Mouse (Mus musculus) hindbrain, embryonic 10.5 days (tissue): ENCODE data around the gene Slc16a5. TPM values are rescaled to one million over a fixed set of nuclear protein-coding genes. Genes with fewer than 3 reads are reported as not detected.

ENCODE experiments used
- DNase-seq: peaks from one replicate; pipeline ENCODE4 v3.0.0-alpha.2; 2017; ENCODE audit warnings: low spot score
- H3K27ac ChIP-seq: fragments of 300-500 bp; sonication (generic); 2 replicates; pipeline ENCODE4 v1.5.1; 2016; ENCODE audit warnings: mild to moderate bottlenecking, moderate library complexity
- H3K27me3 ChIP-seq: fragments of 300-500 bp; sonication (generic); 2 replicates; pipeline ENCODE4 v1.6.1; 2016; ENCODE audit warnings: mild to moderate bottlenecking; ENCODE audit not compliant: poor library complexity, insufficient read depth, severe bottlenecking
- H3K36me3 ChIP-seq: fragments of 300-500 bp; sonication (generic); 2 replicates; pipeline ENCODE4 v1.6.1; 2016; ENCODE audit warnings: mild to moderate bottlenecking, moderate library complexity
- H3K4me1 ChIP-seq: fragments of 300-500 bp; sonication (generic); replicated peaks from 2 replicates; pipeline ENCODE4 v1.6.1; 2016; ENCODE audit warnings: mild to moderate bottlenecking
- H3K4me3 ChIP-seq: fragments of 300-500 bp; sonication (generic); 2 replicates; pipeline ENCODE4 v1.5.1; 2016; ENCODE audit warnings: mild to moderate bottlenecking, moderate library complexity
- H3K9me3 ChIP-seq: fragments of 300-500 bp; sonication (generic); 2 replicates; pipeline ENCODE4 v1.6.1; 2016; ENCODE audit warnings: mild to moderate bottlenecking, moderate library complexity
- WGBS: fragments of 180-500 bp; shearing (Covaris S2); methylation state at CpG from one replicate; pipeline ENCODE4 v1.1.7; 2016; 5-methylcytosine and 5-hydroxymethylcytosine counted together
- polyA plus RNA-seq: library from polyadenylated mRNA; unstranded; fragments of >200 nt; fragmentation: Nextera tagmentation; extraction: Ambion mirVana; gene quantifications from 2 replicates; pipeline ENCODE4 v1.2.1, GENCODE M21; 2016

The Slc16a5 gene
- polyA plus RNA-seq, 1 experiment from 2014 or later: not detected

GRCm38 (mm10) chr11:115433342-115433741 is 28.9 kb upstream of the Slc16a5 start:
- Histone ChIP-seq H3K27me3 (0 out of 2 replicates have a peak, but pooled peaks cover 12% of the 10 kb centered on the region), H3K9me3 (no peaks in the 10 kb centered on the region), H3K27ac (no peak overlapping the region), H3K4me1 (peaks cover 26% of the 10 kb centered on the region), H3K36me3 (peaks cover 54% of the 10 kb centered on the region), H3K4me3 (no peak overlapping the region)
- 84% methylated on average over 6 of the region's 6 CpGs for WGBS
- DNase-seq: no peak

- WGBS: 4% methylated on average over 31 of the region's 31 CpGs
- Histone ChIP-seq H3K27me3 (0 out of 2 replicates have a peak, but pooled peaks cover 12% of the 10 kb centered on the region), H3K9me3 (peaks cover 7% of the 10 kb centered on the region), H3K4me1 (peaks cover 21% of the 10 kb centered on the region), H3K27ac (peak overlapping the region; percentile 82), H3K36me3 (peaks cover 30% of the 10 kb centered on the region), H3K4me3 (peak overlapping the region; percentile 50)
- DNase-seq: peak; percentile 58
Measured at GRCm38 (mm10) chr11:115435596-115436337, 26.5 kb upstream of the Slc16a5 start.

- 84% methylated on average over 5 of the region's 5 CpGs for WGBS
- DNase-seq: no peak
- no peak overlapping the region for H3K27ac ChIP-seq
- peaks cover 11% of the 10 kb centered on the region for H3K36me3 ChIP-seq
- peaks cover 7% of the 10 kb centered on the region for H3K9me3 ChIP-seq
- H3K4me3 ChIP-seq: no peak overlapping the region
- peaks cover 31% of the 10 kb centered on the region for H3K4me1 ChIP-seq
- peaks cover 26% of the 10 kb centered on the region for H3K27me3 ChIP-seq
Measured at GRCm38 (mm10) chr11:115437571-115438122, 24.6 kb upstream of the Slc16a5 start.

- Histone ChIP-seq H3K27me3 (peaks cover 26% of the 10 kb centered on the region), H3K4me3 (no peak overlapping the region), H3K36me3 (no peaks in the 10 kb centered on the region), H3K27ac (no peak overlapping the region), H3K4me1 (peaks cover 31% of the 10 kb centered on the region), H3K9me3 (peaks cover 7% of the 10 kb centered on the region)
- no peak for DNase-seq
- WGBS: 88% methylated on average over 3 of the region's 3 CpGs
Measured at GRCm38 (mm10) chr11:115439326-115439725, 22.9 kb upstream of the Slc16a5 start.

- Histone ChIP-seq H3K27me3 (peaks cover 21% of the 10 kb centered on the region), H3K27ac (0 out of 2 replicates have a peak within 1 kb of the TSS, but pooled peaks have one; percentile 5), H3K9me3 (peaks cover 7% of the 10 kb centered on the region), H3K36me3 (no peaks in the 10 kb centered on the region), H3K4me1 (peaks cover 27% of the 10 kb centered on the region), H3K4me3 (no peak within 1 kb of the TSS)
- DNase-seq: no peak
- WGBS: 92% methylated on average over 9 of the region's 9 CpGs
Measured at GRCm38 (mm10) chr11:115439906-115440595, 22.2 kb upstream of the Slc16a5 start, which contains the start of gene Trim80. Trim80 (plus strand) TSS chr11:115440545.

GRCm38 (mm10) chr11:115441417-115441816 is 20.9 kb upstream of the Slc16a5 start:
- peaks cover 18% of the 10 kb centered on the region for H3K27me3 ChIP-seq
- no peaks in the 10 kb centered on the region for H3K36me3 ChIP-seq
- WGBS: 42% methylated on average over 15 of the region's 15 CpGs
- H3K4me1 ChIP-seq: peaks cover 15% of the 10 kb centered on the region
- H3K27ac ChIP-seq: 0 out of 2 replicates have a peak overlapping the region, but pooled peaks have one; percentile 5
- no peak overlapping the region for H3K4me3 ChIP-seq
- peak; percentile 23 for DNase-seq
- H3K9me3 ChIP-seq: peaks cover 7% of the 10 kb centered on the region

- Histone ChIP-seq H3K27me3 (peaks cover 7% of the 10 kb centered on the region), H3K36me3 (no peaks in the 10 kb centered on the region), H3K9me3 (no peaks in the 10 kb centered on the region), H3K4me1 (peaks cover 30% of the 10 kb centered on the region), H3K27ac (no peak overlapping the region), H3K4me3 (no peak overlapping the region)
- DNase-seq: no peak
- WGBS: 81% methylated on average over 3 of the region's 3 CpGs
Measured at GRCm38 (mm10) chr11:115446906-115447305, 15.4 kb upstream of the Slc16a5 start.

- Histone ChIP-seq H3K4me1 (peaks cover 30% of the 10 kb centered on the region), H3K36me3 (no peaks in the 10 kb centered on the region), H3K27me3 (peaks cover 2% of the 10 kb centered on the region), H3K9me3 (no peaks in the 10 kb centered on the region), H3K27ac (no peak overlapping the region), H3K4me3 (no peak overlapping the region)
- WGBS: 84% methylated on average over 11 of the region's 11 CpGs
- DNase-seq: no peak
Measured at GRCm38 (mm10) chr11:115447321-115447885, 14.9 kb upstream of the Slc16a5 start.

- Histone ChIP-seq H3K27me3 (peaks cover 2% of the 10 kb centered on the region; the same call in 1 of the 2 replicates), H3K4me1 (peaks cover 30% of the 10 kb centered on the region), H3K4me3 (no peak overlapping the region), H3K36me3 (no peaks in the 10 kb centered on the region), H3K9me3 (no peaks in the 10 kb centered on the region), H3K27ac (no peak overlapping the region)
- no peak for DNase-seq
- WGBS: 83% methylated on average over 16 of the region's 16 CpGs
Measured at GRCm38 (mm10) chr11:115448075-115448474, 14.2 kb upstream of the Slc16a5 start.

- Histone ChIP-seq H3K36me3 (no peaks in the 10 kb centered on the region), H3K4me1 (peaks cover 30% of the 10 kb centered on the region), H3K27me3 (peaks cover 2% of the 10 kb centered on the region; the same call in 1 of the 2 replicates), H3K9me3 (no peaks in the 10 kb centered on the region), H3K27ac (0 out of 2 replicates have a peak overlapping the region, but pooled peaks have one; percentile 1), H3K4me3 (no peak overlapping the region)
- no peak for DNase-seq
- WGBS: 54% methylated on average over 7 of the region's 7 CpGs
Measured at GRCm38 (mm10) chr11:115448998-115449397, 13.3 kb upstream of the Slc16a5 start.

GRCm38 (mm10) chr11:115450176-115450575 is 12.1 kb upstream of the Slc16a5 start:
- no peak for DNase-seq
- no peaks in the 10 kb centered on the region for H3K9me3 ChIP-seq
- peaks cover 30% of the 10 kb centered on the region for H3K4me1 ChIP-seq
- WGBS: 88% methylated on average over 7 of the region's 7 CpGs
- H3K36me3 ChIP-seq: no peaks in the 10 kb centered on the region
- H3K4me3 ChIP-seq: no peak overlapping the region
- H3K27me3 ChIP-seq: peaks cover 2% of the 10 kb centered on the region; the same call in 1 of the 2 replicates
- no peak overlapping the region for H3K27ac ChIP-seq

- DNase-seq: no peak
- whole genome bisulfite sequencing: 88% methylated on average over 8 of the region's 8 CpGs
- H3K36me3 ChIP-seq: no peaks in the 10 kb centered on the region
Measured at GRCm38 (mm10) chr11:115451781-115452241, 10.5 kb upstream of the Slc16a5 start.

More at GRCm38 (mm10) chr11:115451781-115452241, 10.5 kb upstream of the Slc16a5 start:
- Histone ChIP-seq H3K27me3 (peaks cover 2% of the 10 kb centered on the region; the same call in 1 of the 2 replicates), H3K4me3 (no peak overlapping the region), H3K4me1 (peaks cover 25% of the 10 kb centered on the region), H3K27ac (no peak overlapping the region), H3K9me3 (no peaks in the 10 kb centered on the region)
